Mouse (Mus musculus): Measurements from ENCODE around the gene Ttll2. TPM values are rescaled to one million over a fixed set of nuclear protein-coding genes. Genes with fewer than 3 reads are reported as not detected.
"Not testable (repeated sequence)": the region's sequence is repeated elsewhere in the genome, so short reads cannot be mapped to it uniquely, and the experiment has no call there.

The Ttll2 gene
- total and polyA plus RNA-seq, 3 experiments, result not detected

GRCm38 (mm10) chr17:7385364-7385763 is 32.9 kb upstream of the Ttll2 start, which contains the start of gene Unc93a2:
Unc93a2 (minus strand) TSS chr17:7385464.
- H3K36me3 ChIP-seq (replicated peaks in 1 of 2; ENCODE audit: control insufficient read depth in 1 of 2, insufficient read depth in 1 of 2, low read length in 1 of 2); H3K9ac ChIP-seq (ENCODE audit: insufficient read depth, low read depth); H3K9me3 ChIP-seq (replicated peaks; ENCODE audit: low read length); H3K4me3 ChIP-seq (replicated peaks in 1 of 3; ENCODE audit: low read depth in 2 of 3, low read length in 2 of 3, poor library complexity in 1 of 3); H3K4me1 ChIP-seq (ENCODE audit: control insufficient read depth in 1 of 2, insufficient read depth in 2 of 2); in situ Hi-C loops (cut with MboI; ENCODE audit: low pct_ligation_motif_present, low pct_unique_long_range_greater_than_20kb, low sequenced_read_pairs); dilution Hi-C loops (cut with MboI; ENCODE audit: extremely low pct_ligation_motif_present, extremely low pct_unique_long_range_greater_than_20kb, low sequenced_read_pairs); H3K27ac ChIP-seq (ENCODE audit: insufficient read depth, low read depth); H3K27me3 ChIP-seq (replicated peaks); H3K79me2 ChIP-seq (replicated peaks; ENCODE audit: control insufficient read depth, extremely low read depth, insufficient read depth, poor library complexity, severe bottlenecking); DNase-seq (ENCODE audit: extremely low read depth); H3K4me2 ChIP-seq (ENCODE audit: insufficient read depth, low read depth, poor library complexity, severe bottlenecking): not testable (repeated sequence)

- H3K27me3 ChIP-seq (replicated peaks); dilution Hi-C loops (cut with MboI; ENCODE audit: extremely low pct_ligation_motif_present, extremely low pct_unique_long_range_greater_than_20kb, low sequenced_read_pairs); H3K36me3 ChIP-seq (replicated peaks in 1 of 2; ENCODE audit: control insufficient read depth in 1 of 2, insufficient read depth in 1 of 2, low read length in 1 of 2); DNase-seq (ENCODE audit: extremely low read depth); H3K4me2 ChIP-seq (ENCODE audit: insufficient read depth, low read depth, poor library complexity, severe bottlenecking); H3K9me3 ChIP-seq (replicated peaks; ENCODE audit: low read length); H3K4me1 ChIP-seq (ENCODE audit: control insufficient read depth in 1 of 2, insufficient read depth in 2 of 2); H3K27ac ChIP-seq (ENCODE audit: insufficient read depth, low read depth); H3K79me2 ChIP-seq (replicated peaks; ENCODE audit: control insufficient read depth, extremely low read depth, insufficient read depth, poor library complexity, severe bottlenecking); H3K4me3 ChIP-seq (replicated peaks in 1 of 3; ENCODE audit: low read depth in 2 of 3, low read length in 2 of 3, poor library complexity in 1 of 3); H3K9ac ChIP-seq (ENCODE audit: insufficient read depth, low read depth); in situ Hi-C loops (cut with MboI; ENCODE audit: low pct_ligation_motif_present, low pct_unique_long_range_greater_than_20kb, low sequenced_read_pairs): not testable (repeated sequence)
Measured at GRCm38 (mm10) chr17:7383167-7384143, 31.0 kb upstream of the Ttll2 start.

- H3K79me2 ChIP-seq (replicated peaks; ENCODE audit: control insufficient read depth, extremely low read depth, insufficient read depth, poor library complexity, severe bottlenecking); H3K36me3 ChIP-seq (replicated peaks in 1 of 2; ENCODE audit: control insufficient read depth in 1 of 2, insufficient read depth in 1 of 2, low read length in 1 of 2); H3K4me3 ChIP-seq (replicated peaks in 1 of 3; ENCODE audit: low read depth in 2 of 3, low read length in 2 of 3, poor library complexity in 1 of 3); H3K4me1 ChIP-seq (ENCODE audit: control insufficient read depth in 1 of 2, insufficient read depth in 2 of 2); H3K9me3 ChIP-seq (replicated peaks; ENCODE audit: low read length); H3K9ac ChIP-seq (ENCODE audit: insufficient read depth, low read depth); dilution Hi-C loops (cut with MboI; ENCODE audit: extremely low pct_ligation_motif_present, extremely low pct_unique_long_range_greater_than_20kb, low sequenced_read_pairs); in situ Hi-C loops (cut with MboI; ENCODE audit: low pct_ligation_motif_present, low pct_unique_long_range_greater_than_20kb, low sequenced_read_pairs); H3K27me3 ChIP-seq (replicated peaks); H3K27ac ChIP-seq (ENCODE audit: insufficient read depth, low read depth); H3K4me2 ChIP-seq (ENCODE audit: insufficient read depth, low read depth, poor library complexity, severe bottlenecking); DNase-seq (ENCODE audit: extremely low read depth): not testable (repeated sequence)
Measured at GRCm38 (mm10) chr17:7382711-7383110, 30.2 kb upstream of the Ttll2 start.

GRCm38 (mm10) chr17:7377907-7378306 is 25.4 kb upstream of the Ttll2 start:
- H3K36me3 ChIP-seq (replicated peaks in 1 of 2; ENCODE audit: control insufficient read depth in 1 of 2, insufficient read depth in 1 of 2, low read length in 1 of 2); DNase-seq (ENCODE audit: extremely low read depth); H3K27ac ChIP-seq (ENCODE audit: insufficient read depth, low read depth); in situ Hi-C loops (cut with MboI; ENCODE audit: low pct_ligation_motif_present, low pct_unique_long_range_greater_than_20kb, low sequenced_read_pairs); H3K9me3 ChIP-seq (replicated peaks; ENCODE audit: low read length); H3K9ac ChIP-seq (ENCODE audit: insufficient read depth, low read depth); H3K79me2 ChIP-seq (replicated peaks; ENCODE audit: control insufficient read depth, extremely low read depth, insufficient read depth, poor library complexity, severe bottlenecking); H3K4me2 ChIP-seq (ENCODE audit: insufficient read depth, low read depth, poor library complexity, severe bottlenecking); dilution Hi-C loops (cut with MboI; ENCODE audit: extremely low pct_ligation_motif_present, extremely low pct_unique_long_range_greater_than_20kb, low sequenced_read_pairs); H3K4me3 ChIP-seq (replicated peaks in 1 of 3; ENCODE audit: low read depth in 2 of 3, low read length in 2 of 3, poor library complexity in 1 of 3); H3K4me1 ChIP-seq (ENCODE audit: control insufficient read depth in 1 of 2, insufficient read depth in 2 of 2); H3K27me3 ChIP-seq (replicated peaks): not testable (repeated sequence)

- H3K36me3 ChIP-seq (replicated peaks in 1 of 2; ENCODE audit: control insufficient read depth in 1 of 2, insufficient read depth in 1 of 2, low read length in 1 of 2); H3K27me3 ChIP-seq (replicated peaks); H3K4me1 ChIP-seq (ENCODE audit: control insufficient read depth in 1 of 2, insufficient read depth in 2 of 2); H3K79me2 ChIP-seq (replicated peaks; ENCODE audit: control insufficient read depth, extremely low read depth, insufficient read depth, poor library complexity, severe bottlenecking); H3K4me3 ChIP-seq (replicated peaks in 1 of 3; ENCODE audit: low read depth in 2 of 3, low read length in 2 of 3, poor library complexity in 1 of 3); in situ Hi-C loops (cut with MboI; ENCODE audit: low pct_ligation_motif_present, low pct_unique_long_range_greater_than_20kb, low sequenced_read_pairs); H3K4me2 ChIP-seq (ENCODE audit: insufficient read depth, low read depth, poor library complexity, severe bottlenecking); dilution Hi-C loops (cut with MboI; ENCODE audit: extremely low pct_ligation_motif_present, extremely low pct_unique_long_range_greater_than_20kb, low sequenced_read_pairs); H3K27ac ChIP-seq (ENCODE audit: insufficient read depth, low read depth); H3K9me3 ChIP-seq (replicated peaks; ENCODE audit: low read length); H3K9ac ChIP-seq (ENCODE audit: insufficient read depth, low read depth); DNase-seq (ENCODE audit: extremely low read depth): not testable (repeated sequence)
Measured at GRCm38 (mm10) chr17:7376951-7377700, 24.6 kb upstream of the Ttll2 start.

GRCm38 (mm10) chr17:7371879-7372278 is 19.4 kb upstream of the Ttll2 start, which contains the start of gene Gm49630:
Gm49630 (minus strand) TSS chr17:7371979.
- H3K9ac ChIP-seq (ENCODE audit: insufficient read depth, low read depth); in situ Hi-C loops (cut with MboI; ENCODE audit: low pct_ligation_motif_present, low pct_unique_long_range_greater_than_20kb, low sequenced_read_pairs); H3K79me2 ChIP-seq (replicated peaks; ENCODE audit: control insufficient read depth, extremely low read depth, insufficient read depth, poor library complexity, severe bottlenecking); DNase-seq (ENCODE audit: extremely low read depth); dilution Hi-C loops (cut with MboI; ENCODE audit: extremely low pct_ligation_motif_present, extremely low pct_unique_long_range_greater_than_20kb, low sequenced_read_pairs); H3K27ac ChIP-seq (ENCODE audit: insufficient read depth, low read depth); H3K27me3 ChIP-seq (replicated peaks); H3K36me3 ChIP-seq (replicated peaks in 1 of 2; ENCODE audit: control insufficient read depth in 1 of 2, insufficient read depth in 1 of 2, low read length in 1 of 2); H3K4me3 ChIP-seq (replicated peaks in 1 of 3; ENCODE audit: low read depth in 2 of 3, low read length in 2 of 3, poor library complexity in 1 of 3); H3K9me3 ChIP-seq (replicated peaks; ENCODE audit: low read length); H3K4me2 ChIP-seq (ENCODE audit: insufficient read depth, low read depth, poor library complexity, severe bottlenecking); H3K4me1 ChIP-seq (ENCODE audit: control insufficient read depth in 1 of 2, insufficient read depth in 2 of 2): not testable (repeated sequence)
